Mouse (Mus musculus): Measurements from ENCODE around the gene Ccdc105. TPM values are rescaled to one million over a fixed set of nuclear protein-coding genes. Genes with fewer than 3 reads are reported as not detected.

Ccdc105 gene
- polyA plus RNA-seq, 2 experiments, result not detected

GRCm38 (mm10) chr10:78779527-78779926, 26.7 kb upstream of the Ccdc105 start:
- no peak for DNase-seq (ENCODE audit: low read depth in 3 of 3, low spot score in 3 of 3)
- no peaks in the 10 kb centered on the region for H3K36me3 ChIP-seq (replicated peaks; ENCODE audit: control insufficient read depth, insufficient read depth, low read depth)
- ATAC-seq (ENCODE audit: insufficient read depth), result no peak
- peaks cover 7% of the 10 kb centered on the region for H3K27me3 ChIP-seq (ENCODE audit: control insufficient read depth, insufficient read depth, low read length)
- no peak overlapping the region for H3K27ac ChIP-seq
- no peaks in the 10 kb centered on the region for H3K9me3 ChIP-seq (ENCODE audit: control insufficient read depth, low read length)
- H3K9ac ChIP-seq (replicated peaks), result no peak overlapping the region
- WGBS (ENCODE audit: insufficient replicate concordance), result 43% methylated on average over 9 of the region's 9 CpGs
- H3K4me1 ChIP-seq (replicated peaks; ENCODE audit: control insufficient read depth in 2 of 2, insufficient read depth in 2 of 2, low read length in 1 of 2), result no peaks in the 10 kb centered on the region
- H3K4me3 ChIP-seq (ENCODE audit: insufficient read depth in 1 of 2, low read depth in 2 of 2, low read length in 2 of 2), result 0 out of 4 replicates have a peak overlapping the region, but pooled peaks of 1 of the 2 experiments have one; percentile 22
- TF ChIP-seq CTCF (IDR thresholded peaks at IDR 0.05; ENCODE audit: low read depth), result no peak
- no peak for TF ChIP-seq EP300 (IDR thresholded peaks at IDR 0.05; ENCODE audit: low read depth)
- H3K4me2 ChIP-seq (ENCODE audit: low read depth), result peak overlapping the region; percentile 56; the same call in 1 of the 2 replicates

- no peak for TF ChIP-seq CTCF (IDR thresholded peaks at IDR 0.05; ENCODE audit: low read depth)
- no peak for TF ChIP-seq EP300 (IDR thresholded peaks at IDR 0.05; ENCODE audit: low read depth)
- peaks cover 7% of the 10 kb centered on the region for H3K27me3 ChIP-seq (ENCODE audit: control insufficient read depth, insufficient read depth, low read length)
- H3K4me1 ChIP-seq (replicated peaks; ENCODE audit: control insufficient read depth in 2 of 2, insufficient read depth in 2 of 2, low read length in 1 of 2), result no peaks in the 10 kb centered on the region
- ATAC-seq (ENCODE audit: insufficient read depth) (no peak), DNase-seq (ENCODE audit: low read depth in 3 of 3, low spot score in 3 of 3) (no peak)
- no peak overlapping the region for H3K9ac ChIP-seq (replicated peaks)
- no peaks in the 10 kb centered on the region for H3K9me3 ChIP-seq (ENCODE audit: control insufficient read depth, low read length)
- H3K4me2 ChIP-seq (ENCODE audit: low read depth), result no peak overlapping the region
- H3K27ac ChIP-seq, result no peak overlapping the region
- no peak overlapping the region for H3K4me3 ChIP-seq (ENCODE audit: insufficient read depth in 1 of 2, low read depth in 2 of 2, low read length in 2 of 2)
- no peaks in the 10 kb centered on the region for H3K36me3 ChIP-seq (replicated peaks; ENCODE audit: control insufficient read depth, insufficient read depth, low read depth)
- 32% methylated on average over 4 of the region's 4 CpGs for WGBS (ENCODE audit: insufficient replicate concordance)
Observed at GRCm38 (mm10) chr10:78775830-78776229, 23.0 kb upstream of the Ccdc105 start.

- Histone ChIP-seq H3K4me1 (replicated peaks; ENCODE audit: control insufficient read depth in 2 of 2, insufficient read depth in 2 of 2, low read length in 1 of 2) (no peaks in the 10 kb centered on the region), H3K27me3 (ENCODE audit: control insufficient read depth, insufficient read depth, low read length) (no peaks in the 10 kb centered on the region), H3K4me3 (ENCODE audit: insufficient read depth in 1 of 2, low read depth in 2 of 2, low read length in 2 of 2) (no peak overlapping the region), H3K4me2 (ENCODE audit: low read depth) (no peak overlapping the region), H3K9ac (replicated peaks) (no peak overlapping the region), H3K27ac (no peak overlapping the region), H3K36me3 (replicated peaks; ENCODE audit: control insufficient read depth, insufficient read depth, low read depth) (no peaks in the 10 kb centered on the region), H3K9me3 (ENCODE audit: control insufficient read depth, low read length) (no peaks in the 10 kb centered on the region)
- no peak for DNase-seq (ENCODE audit: low read depth in 3 of 3, low spot score in 3 of 3)
- ATAC-seq (ENCODE audit: insufficient read depth), result no peak
- TF ChIP-seq CTCF (IDR thresholded peaks at IDR 0.05; ENCODE audit: low read depth) (no peak), EP300 (IDR thresholded peaks at IDR 0.05; ENCODE audit: low read depth) (no peak)
- WGBS (ENCODE audit: insufficient replicate concordance), result 44% methylated on average over 1 of the region's 1 CpGs
Observed at GRCm38 (mm10) chr10:78765570-78765969, 12.7 kb upstream of the Ccdc105 start.

GRCm38 (mm10) chr10:78756021-78756420, 3.2 kb upstream of the Ccdc105 start:
- no peaks in the 10 kb centered on the region; a peak in 1 of 4 replicates for H3K4me1 ChIP-seq (replicated peaks; ENCODE audit: control insufficient read depth in 2 of 2, insufficient read depth in 2 of 2, low read length in 1 of 2)
- TF ChIP-seq EP300 (IDR thresholded peaks at IDR 0.05; ENCODE audit: low read depth) (no peak), CTCF (IDR thresholded peaks at IDR 0.05; ENCODE audit: low read depth) (peak; percentile 69)
- no peaks in the 10 kb centered on the region for H3K36me3 ChIP-seq (replicated peaks; ENCODE audit: control insufficient read depth, insufficient read depth, low read depth)
- DNase-seq (ENCODE audit: low read depth in 3 of 3, low spot score in 3 of 3), result peak in 1 of 3 experiments; percentile 6
- no peak overlapping the region for H3K9ac ChIP-seq (replicated peaks)
- H3K9me3 ChIP-seq (ENCODE audit: control insufficient read depth, low read length), result no peaks in the 10 kb centered on the region
- no peak overlapping the region for H3K27ac ChIP-seq
- 35% methylated on average over 6 of the region's 6 CpGs for WGBS (ENCODE audit: insufficient replicate concordance)
- peaks cover 12% of the 10 kb centered on the region for H3K27me3 ChIP-seq (ENCODE audit: control insufficient read depth, insufficient read depth, low read length)
- H3K4me3 ChIP-seq (ENCODE audit: insufficient read depth in 1 of 2, low read depth in 2 of 2, low read length in 2 of 2), result no peak overlapping the region
- no peak for ATAC-seq (ENCODE audit: insufficient read depth)
- H3K4me2 ChIP-seq (ENCODE audit: low read depth), result no peak overlapping the region

GRCm38 (mm10) chr10:78748946-78749345, 3.9 kb downstream of the Ccdc105 start:
- no peaks in the 10 kb centered on the region for H3K36me3 ChIP-seq (replicated peaks; ENCODE audit: control insufficient read depth, insufficient read depth, low read depth)
- ATAC-seq (ENCODE audit: insufficient read depth) (no peak), DNase-seq (ENCODE audit: low read depth in 3 of 3, low spot score in 3 of 3) (no peak)
- no peak overlapping the region for H3K4me2 ChIP-seq (ENCODE audit: low read depth)
- H3K27ac ChIP-seq, result no peak overlapping the region
- H3K9me3 ChIP-seq (ENCODE audit: control insufficient read depth, low read length), result no peaks in the 10 kb centered on the region
- 63% methylated on average over 6 of the region's 6 CpGs for WGBS (ENCODE audit: insufficient replicate concordance)
- H3K9ac ChIP-seq (replicated peaks), result no peak overlapping the region
- no peak overlapping the region for H3K4me3 ChIP-seq (ENCODE audit: insufficient read depth in 1 of 2, low read depth in 2 of 2, low read length in 2 of 2)
- H3K27me3 ChIP-seq (ENCODE audit: control insufficient read depth, insufficient read depth, low read length), result peaks cover 12% of the 10 kb centered on the region
- TF ChIP-seq EP300 (IDR thresholded peaks at IDR 0.05; ENCODE audit: low read depth) (no peak), CTCF (IDR thresholded peaks at IDR 0.05; ENCODE audit: low read depth) (no peak)
- no peaks in the 10 kb centered on the region; a peak in 1 of 4 replicates for H3K4me1 ChIP-seq (replicated peaks; ENCODE audit: control insufficient read depth in 2 of 2, insufficient read depth in 2 of 2, low read length in 1 of 2)

All from liver, embryonic 14.5 days (tissue).